Mouse (Mus musculus): ENCODE data around the gene 4930579F01Rik. TPM values are rescaled to one million over a fixed set of nuclear protein-coding genes. Genes with fewer than 3 reads are reported as not detected.

The 4930579F01Rik gene
- polyA plus RNA-seq, 2 experiments, result not detected

DNA sequence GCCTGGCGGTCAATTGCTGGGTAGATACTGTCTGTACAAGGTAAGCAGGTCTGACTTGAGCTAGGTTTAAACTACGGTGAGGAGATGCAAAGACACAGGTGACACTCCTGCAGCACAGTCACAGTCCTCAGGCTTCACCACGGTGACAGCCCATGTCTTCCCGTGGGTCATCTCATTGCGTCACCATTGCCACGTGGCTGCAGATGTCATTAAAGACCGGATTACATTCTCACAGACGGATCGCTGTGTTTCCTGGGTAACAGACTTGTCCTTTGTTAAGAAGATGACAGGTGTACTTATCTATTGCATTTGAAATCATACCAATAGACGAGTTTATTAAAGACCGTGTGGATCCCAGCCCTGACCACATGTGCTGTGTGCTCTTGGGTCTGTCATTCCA is 27.5 kb upstream of the 4930579F01Rik start:
- no peaks in the 10 kb centered on the region for H3K9me3 ChIP-seq (ENCODE audit: control insufficient read depth, low read length)
- no peak overlapping the region for H3K4me3 ChIP-seq (ENCODE audit: insufficient read depth in 1 of 2, low read depth in 2 of 2, low read length in 2 of 2)
- DNase-seq (ENCODE audit: low read depth in 3 of 3, low spot score in 3 of 3), result no peak
- H3K27me3 ChIP-seq (ENCODE audit: control insufficient read depth, insufficient read depth, low read length), result no peaks in the 10 kb centered on the region
- ATAC-seq (ENCODE audit: insufficient read depth), result no peak
- H3K4me2 ChIP-seq (ENCODE audit: low read depth), result no peak overlapping the region
- H3K36me3 ChIP-seq (replicated peaks; ENCODE audit: control insufficient read depth, insufficient read depth, low read depth), result no peaks in the 10 kb centered on the region
- H3K4me1 ChIP-seq (replicated peaks; ENCODE audit: control insufficient read depth in 2 of 2, insufficient read depth in 2 of 2, low read length in 1 of 2), result peaks cover 0 to 8% of the 10 kb centered on the region in 2 experiments; a peak in 2 of 4 replicates
- WGBS (ENCODE audit: insufficient replicate concordance), result 69% methylated on average over 11 of the region's 11 CpGs
- no peak overlapping the region for H3K9ac ChIP-seq (replicated peaks)
- TF ChIP-seq CTCF (IDR thresholded peaks at IDR 0.05; ENCODE audit: low read depth), result no peak
- no peak for TF ChIP-seq EP300 (IDR thresholded peaks at IDR 0.05; ENCODE audit: low read depth)
- no peak overlapping the region for H3K27ac ChIP-seq

GRCm38 (mm10) chr3:138217631-138218264 is 24.1 kb upstream of the 4930579F01Rik start, which contains the start of gene Adh7:
TSS of gene Adh7 (plus strand) at chr3:138217760.
- no peak for TF ChIP-seq CTCF (IDR thresholded peaks at IDR 0.05; ENCODE audit: low read depth)
- no peak for TF ChIP-seq EP300 (IDR thresholded peaks at IDR 0.05; ENCODE audit: low read depth)
- Histone ChIP-seq H3K36me3 (replicated peaks; ENCODE audit: control insufficient read depth, insufficient read depth, low read depth) (no peaks in the 10 kb centered on the region), H3K9me3 (ENCODE audit: control insufficient read depth, low read length) (no peaks in the 10 kb centered on the region), H3K27ac (no peak within 1 kb of the TSS), H3K4me2 (ENCODE audit: low read depth) (no peak within 1 kb of the TSS), H3K27me3 (ENCODE audit: control insufficient read depth, insufficient read depth, low read length) (no peaks in the 10 kb centered on the region), H3K4me3 (ENCODE audit: insufficient read depth in 1 of 2, low read depth in 2 of 2, low read length in 2 of 2) (no peak within 1 kb of the TSS), H3K4me1 (replicated peaks; ENCODE audit: control insufficient read depth in 2 of 2, insufficient read depth in 2 of 2, low read length in 1 of 2) (no peaks in the 10 kb centered on the region; a peak in 1 of 4 replicates), H3K9ac (replicated peaks) (no peak within 1 kb of the TSS)
- WGBS (ENCODE audit: insufficient replicate concordance), result 60% methylated on average over 10 of the region's 10 CpGs
- no peak for DNase-seq (ENCODE audit: low read depth in 3 of 3, low spot score in 3 of 3)
- ATAC-seq (ENCODE audit: insufficient read depth), result no peak

DNA sequence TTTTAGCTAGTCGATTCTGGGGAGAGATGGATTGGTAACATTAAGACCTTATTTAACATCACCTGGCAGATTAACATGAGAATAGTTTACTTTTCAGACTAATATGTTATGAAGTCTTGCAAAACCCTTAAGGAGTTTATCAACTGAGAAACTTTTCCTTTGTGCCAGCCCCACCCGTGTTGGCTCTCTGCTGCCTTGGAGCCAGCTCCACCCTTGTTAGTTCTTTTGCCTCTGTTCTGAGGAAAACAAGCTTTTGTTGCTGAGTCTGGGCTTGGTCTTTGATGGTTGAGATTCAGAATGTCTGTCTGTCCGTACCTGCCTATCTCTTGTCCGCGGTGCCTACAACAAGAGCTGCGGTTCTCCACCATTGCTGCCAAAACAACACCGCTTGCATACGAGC is 22.5 kb upstream of the 4930579F01Rik start:
- TF ChIP-seq EP300 (IDR thresholded peaks at IDR 0.05; ENCODE audit: low read depth), result no peak
- TF ChIP-seq CTCF (IDR thresholded peaks at IDR 0.05; ENCODE audit: low read depth), result no peak
- ATAC-seq (ENCODE audit: insufficient read depth) (no peak), DNase-seq (ENCODE audit: low read depth in 3 of 3, low spot score in 3 of 3) (no peak)
- H3K9ac ChIP-seq (replicated peaks), result no peak overlapping the region
- H3K9me3 ChIP-seq (ENCODE audit: control insufficient read depth, low read length), result no peaks in the 10 kb centered on the region
- H3K4me2 ChIP-seq (ENCODE audit: low read depth), result no peak overlapping the region
- no peak overlapping the region for H3K4me3 ChIP-seq (ENCODE audit: insufficient read depth in 1 of 2, low read depth in 2 of 2, low read length in 2 of 2)
- H3K27ac ChIP-seq, result no peak overlapping the region
- H3K27me3 ChIP-seq (ENCODE audit: control insufficient read depth, insufficient read depth, low read length), result no peaks in the 10 kb centered on the region
- no peaks in the 10 kb centered on the region for H3K4me1 ChIP-seq (replicated peaks; ENCODE audit: control insufficient read depth in 2 of 2, insufficient read depth in 2 of 2, low read length in 1 of 2)
- WGBS (ENCODE audit: insufficient replicate concordance), result 69% methylated on average over 8 of the region's 8 CpGs
- H3K36me3 ChIP-seq (replicated peaks; ENCODE audit: control insufficient read depth, insufficient read depth, low read depth), result no peaks in the 10 kb centered on the region

GRCm38 (mm10) chr3:138215395-138215989 is 21.9 kb upstream of the 4930579F01Rik start:
- no peaks in the 10 kb centered on the region for H3K27me3 ChIP-seq (ENCODE audit: control insufficient read depth, insufficient read depth, low read length)
- no peak overlapping the region for H3K9ac ChIP-seq (replicated peaks)
- no peak for TF ChIP-seq EP300 (IDR thresholded peaks at IDR 0.05; ENCODE audit: low read depth)
- no peak for TF ChIP-seq CTCF (IDR thresholded peaks at IDR 0.05; ENCODE audit: low read depth)
- 62% methylated on average over 11 of the region's 11 CpGs for WGBS (ENCODE audit: insufficient replicate concordance)
- no peak overlapping the region for H3K4me2 ChIP-seq (ENCODE audit: low read depth)
- DNase-seq (ENCODE audit: low read depth in 3 of 3, low spot score in 3 of 3), result no peak
- no peak overlapping the region for H3K27ac ChIP-seq
- H3K4me3 ChIP-seq (ENCODE audit: insufficient read depth in 1 of 2, low read depth in 2 of 2, low read length in 2 of 2), result no peak overlapping the region
- H3K4me1 ChIP-seq (replicated peaks; ENCODE audit: control insufficient read depth in 2 of 2, insufficient read depth in 2 of 2, low read length in 1 of 2), result no peaks in the 10 kb centered on the region
- no peaks in the 10 kb centered on the region for H3K9me3 ChIP-seq (ENCODE audit: control insufficient read depth, low read length)
- no peaks in the 10 kb centered on the region for H3K36me3 ChIP-seq (replicated peaks; ENCODE audit: control insufficient read depth, insufficient read depth, low read depth)
- ATAC-seq (ENCODE audit: insufficient read depth), result no peak

GRCm38 (mm10) chr3:138212431-138212951 is 18.9 kb upstream of the 4930579F01Rik start:
- H3K27me3 ChIP-seq (ENCODE audit: control insufficient read depth, insufficient read depth, low read length), result no peaks in the 10 kb centered on the region
- H3K36me3 ChIP-seq (replicated peaks; ENCODE audit: control insufficient read depth, insufficient read depth, low read depth), result no peaks in the 10 kb centered on the region
- no peak overlapping the region for H3K4me3 ChIP-seq (ENCODE audit: insufficient read depth in 1 of 2, low read depth in 2 of 2, low read length in 2 of 2)
- WGBS (ENCODE audit: insufficient replicate concordance), result 72% methylated on average over 4 of the region's 4 CpGs
- TF ChIP-seq CTCF (IDR thresholded peaks at IDR 0.05; ENCODE audit: low read depth), result no peak
- no peak for TF ChIP-seq EP300 (IDR thresholded peaks at IDR 0.05; ENCODE audit: low read depth)
- H3K27ac ChIP-seq, result no peak overlapping the region
- ATAC-seq (ENCODE audit: insufficient read depth), result no peak
- H3K4me2 ChIP-seq (ENCODE audit: low read depth), result no peak overlapping the region
- H3K4me1 ChIP-seq (replicated peaks; ENCODE audit: control insufficient read depth in 2 of 2, insufficient read depth in 2 of 2, low read length in 1 of 2), result no peaks in the 10 kb centered on the region
- no peaks in the 10 kb centered on the region for H3K9me3 ChIP-seq (ENCODE audit: control insufficient read depth, low read length)
- H3K9ac ChIP-seq (replicated peaks), result no peak overlapping the region
- DNase-seq (ENCODE audit: low read depth in 3 of 3, low spot score in 3 of 3), result no peak
